Mouse (Mus musculus): Measurements from ENCODE around the gene Hs3st3a1.

- TF ChIP-seq EP300 (IDR thresholded peaks at IDR 0.05; ENCODE audit: low read depth) (no peak), CTCF (IDR thresholded peaks at IDR 0.05; ENCODE audit: low read depth) (no peak)
These were observed at the start of gene Hs3st3a1 for GRCm38 (mm10) chr11:64434611-64435545.
